Mouse (Mus musculus): ENCODE data around the gene Psma1. TPM values are rescaled to one million over a fixed set of nuclear protein-coding genes. Genes with fewer than 3 reads are reported as not detected.

Psma1 gene
- 1.9 and 4.9 TPM in 2 replicates for polyA plus RNA-seq (2012; ENCODE audit: insufficient read depth, low replicate concordance)

- TF ChIP-seq FLI1 (IDR thresholded peaks at IDR 0.05; ENCODE audit: low read length) (no peak), GATA1 (IDR thresholded peaks at IDR 0.05; ENCODE audit: borderline replicate concordance, low read length) (no peak)
- Histone ChIP-seq H3K27me3 (replicated peaks) (no peaks in the 10 kb centered on the region), H3K36me3 (replicated peaks; ENCODE audit: low read length) (peaks cover 32% of the 10 kb centered on the region), H3K9me3 (no peaks in the 10 kb centered on the region), H3K4me3 (replicated peaks) (peak within 1 kb of the TSS; percentile 99), H3K4me1 (peaks cover 30% of the 10 kb centered on the region)
Measured at GRCm38 (mm10) chr7:114276005-114276752, at the start of gene Psma1. Gene Psma1, minus strand, starts transcription at chr7:114276118.

DNA sequence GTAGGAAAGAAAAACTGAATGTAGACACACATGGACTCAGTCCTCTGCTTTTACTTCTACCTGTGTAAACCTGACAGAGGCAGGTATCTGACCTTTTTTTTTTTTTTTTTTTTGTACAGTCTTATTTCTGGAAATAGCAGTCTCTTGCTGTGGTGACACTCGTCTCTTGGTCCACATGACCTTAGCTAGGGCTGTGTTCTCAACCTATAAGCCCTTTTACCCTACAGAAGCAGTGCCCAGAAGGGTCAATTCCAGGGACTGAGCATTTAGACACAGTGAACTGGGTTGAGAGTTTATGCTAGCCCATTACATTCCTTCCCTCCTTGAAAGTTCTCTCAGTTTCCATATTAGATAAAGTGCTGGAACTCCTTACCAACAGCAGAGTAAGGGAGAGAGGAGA lies 47.6 kb upstream of the Psma1 start:
- H3K4me3 ChIP-seq (replicated peaks) = no peak overlapping the region
- H3K36me3 ChIP-seq (replicated peaks; ENCODE audit: low read length) = no peaks in the 10 kb centered on the region
- TF ChIP-seq GATA1 (IDR thresholded peaks at IDR 0.05; ENCODE audit: borderline replicate concordance, low read length) = no peak
- no peak for TF ChIP-seq FLI1 (IDR thresholded peaks at IDR 0.05; ENCODE audit: low read length)
- H3K4me1 ChIP-seq = peaks cover 31% of the 10 kb centered on the region
- H3K27me3 ChIP-seq (replicated peaks) = no peaks in the 10 kb centered on the region
- no peaks in the 10 kb centered on the region for H3K9me3 ChIP-seq

DNA sequence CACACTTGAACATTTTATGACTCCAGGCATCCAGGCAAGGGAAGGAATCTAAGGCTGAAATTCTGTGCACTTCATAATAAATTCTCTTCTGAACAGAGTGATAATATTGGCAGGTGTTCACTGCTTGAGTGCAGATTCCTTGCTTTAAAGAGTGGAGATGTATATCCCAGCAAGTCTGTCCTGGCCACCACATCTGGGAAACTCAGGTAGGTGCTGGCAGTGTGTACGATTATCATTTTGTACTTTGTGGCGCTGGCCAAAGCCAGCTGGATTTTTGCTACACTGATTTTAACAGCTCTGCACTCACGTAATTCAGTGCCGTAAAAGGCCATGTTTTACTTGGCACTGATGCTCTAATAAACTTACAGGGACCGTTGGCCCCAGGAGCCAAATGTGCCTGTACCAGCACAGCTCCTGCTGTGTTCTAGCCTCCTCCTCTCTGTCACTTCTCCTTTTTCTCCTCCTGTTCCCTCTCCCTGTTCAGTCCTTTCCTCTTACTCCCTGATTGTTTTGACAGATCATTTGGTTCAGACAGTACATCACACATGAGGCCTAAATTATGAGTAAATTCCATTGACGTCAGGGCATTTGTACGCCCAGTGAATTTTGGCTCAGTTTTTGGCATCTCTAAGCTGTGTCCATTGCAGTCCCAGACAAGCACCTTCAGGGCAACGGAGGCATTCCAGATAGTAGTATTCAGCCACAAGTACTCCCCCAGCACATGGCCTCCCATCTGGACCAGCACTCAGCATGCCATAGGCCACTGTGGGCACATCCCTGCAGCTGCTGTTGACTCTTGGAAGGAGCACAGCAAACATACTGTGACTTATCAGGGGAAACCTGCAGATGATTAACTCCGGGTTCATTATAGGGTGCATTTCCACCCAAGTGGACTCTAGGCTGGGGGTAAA lies 46.9 kb upstream of the Psma1 start:
- peak overlapping the region; percentile 33 for H3K4me3 ChIP-seq (replicated peaks)
- no peaks in the 10 kb centered on the region for H3K27me3 ChIP-seq (replicated peaks)
- H3K4me1 ChIP-seq = peaks cover 38% of the 10 kb centered on the region
- TF ChIP-seq FLI1 (IDR thresholded peaks at IDR 0.05; ENCODE audit: low read length) (no peak), GATA1 (IDR thresholded peaks at IDR 0.05; ENCODE audit: borderline replicate concordance, low read length) (no peak)
- H3K9me3 ChIP-seq = no peaks in the 10 kb centered on the region
- H3K36me3 ChIP-seq (replicated peaks; ENCODE audit: low read length) = no peaks in the 10 kb centered on the region

GRCm38 (mm10) chr7:114321694-114322372 lies 45.9 kb upstream of the Psma1 start:
- TF ChIP-seq FLI1 (IDR thresholded peaks at IDR 0.05; ENCODE audit: low read length) (no peak), GATA1 (IDR thresholded peaks at IDR 0.05; ENCODE audit: borderline replicate concordance, low read length) (no peak)
- no peaks in the 10 kb centered on the region for H3K27me3 ChIP-seq (replicated peaks)
- H3K4me1 ChIP-seq = peaks cover 48% of the 10 kb centered on the region
- H3K4me3 ChIP-seq (replicated peaks) = no peak overlapping the region
- H3K9me3 ChIP-seq = no peaks in the 10 kb centered on the region
- H3K36me3 ChIP-seq (replicated peaks; ENCODE audit: low read length) = no peaks in the 10 kb centered on the region

- peaks cover 63% of the 10 kb centered on the region for H3K4me1 ChIP-seq
- H3K4me3 ChIP-seq (replicated peaks) = peak overlapping the region; percentile 65
- TF ChIP-seq FLI1 (IDR thresholded peaks at IDR 0.05; ENCODE audit: low read length) (no peak), GATA1 (IDR thresholded peaks at IDR 0.05; ENCODE audit: borderline replicate concordance, low read length) (no peak)
- H3K9me3 ChIP-seq = no peaks in the 10 kb centered on the region
- H3K27me3 ChIP-seq (replicated peaks) = no peaks in the 10 kb centered on the region
- no peaks in the 10 kb centered on the region for H3K36me3 ChIP-seq (replicated peaks; ENCODE audit: low read length)
Measured at GRCm38 (mm10) chr7:114317896-114318295, 42.0 kb upstream of the Psma1 start.

DNA sequence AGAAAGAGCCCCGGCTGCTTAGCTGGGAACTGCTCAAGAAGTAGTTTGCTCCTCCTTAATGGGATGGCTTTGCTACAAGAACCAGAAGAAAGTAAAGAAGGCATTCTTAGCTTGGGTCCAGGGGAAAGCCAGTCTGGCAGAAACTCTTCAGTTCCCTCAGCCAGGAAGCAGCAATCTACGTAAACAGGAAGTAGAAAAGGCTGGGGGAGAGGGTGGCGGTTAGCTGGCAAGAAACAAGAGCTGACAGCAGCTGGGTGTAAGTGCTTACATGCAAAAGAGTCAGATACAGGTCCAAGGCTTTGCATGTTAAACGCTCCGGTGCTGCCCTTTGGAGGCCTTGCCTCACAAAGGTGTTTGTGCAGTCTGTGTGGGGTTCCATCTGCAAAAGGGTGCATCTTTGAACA lies 41.5 kb upstream of the Psma1 start:
- H3K36me3 ChIP-seq (replicated peaks; ENCODE audit: low read length) = no peaks in the 10 kb centered on the region
- TF ChIP-seq FLI1 (IDR thresholded peaks at IDR 0.05; ENCODE audit: low read length) (0 out of 2 replicates have a peak, but pooled peaks have one; percentile 39), GATA1 (IDR thresholded peaks at IDR 0.05; ENCODE audit: borderline replicate concordance, low read length) (no peak)
- H3K4me1 ChIP-seq = peaks cover 63% of the 10 kb centered on the region
- H3K9me3 ChIP-seq = no peaks in the 10 kb centered on the region
- H3K27me3 ChIP-seq (replicated peaks) = no peaks in the 10 kb centered on the region
- H3K4me3 ChIP-seq (replicated peaks) = peak overlapping the region; percentile 82

- TF ChIP-seq GATA1 (IDR thresholded peaks at IDR 0.05; ENCODE audit: borderline replicate concordance, low read length) (no peak), FLI1 (IDR thresholded peaks at IDR 0.05; ENCODE audit: low read length) (no peak)
- Histone ChIP-seq H3K4me1 (peaks cover 68% of the 10 kb centered on the region), H3K4me3 (replicated peaks) (peak overlapping the region; percentile 40), H3K27me3 (replicated peaks) (no peaks in the 10 kb centered on the region), H3K36me3 (replicated peaks; ENCODE audit: low read length) (no peaks in the 10 kb centered on the region), H3K9me3 (no peaks in the 10 kb centered on the region)
Measured at GRCm38 (mm10) chr7:114316361-114316871, 40.5 kb upstream of the Psma1 start.

GRCm38 (mm10) chr7:114311209-114311608 lies 35.3 kb upstream of the Psma1 start:
- no peaks in the 10 kb centered on the region for H3K27me3 ChIP-seq (replicated peaks)
- H3K4me1 ChIP-seq = peaks cover 68% of the 10 kb centered on the region
- peak overlapping the region; percentile 53 for H3K4me3 ChIP-seq (replicated peaks)
- TF ChIP-seq GATA1 (IDR thresholded peaks at IDR 0.05; ENCODE audit: borderline replicate concordance, low read length) (no peak), FLI1 (IDR thresholded peaks at IDR 0.05; ENCODE audit: low read length) (no peak)
- H3K9me3 ChIP-seq = no peaks in the 10 kb centered on the region
- no peaks in the 10 kb centered on the region for H3K36me3 ChIP-seq (replicated peaks; ENCODE audit: low read length)

DNA sequence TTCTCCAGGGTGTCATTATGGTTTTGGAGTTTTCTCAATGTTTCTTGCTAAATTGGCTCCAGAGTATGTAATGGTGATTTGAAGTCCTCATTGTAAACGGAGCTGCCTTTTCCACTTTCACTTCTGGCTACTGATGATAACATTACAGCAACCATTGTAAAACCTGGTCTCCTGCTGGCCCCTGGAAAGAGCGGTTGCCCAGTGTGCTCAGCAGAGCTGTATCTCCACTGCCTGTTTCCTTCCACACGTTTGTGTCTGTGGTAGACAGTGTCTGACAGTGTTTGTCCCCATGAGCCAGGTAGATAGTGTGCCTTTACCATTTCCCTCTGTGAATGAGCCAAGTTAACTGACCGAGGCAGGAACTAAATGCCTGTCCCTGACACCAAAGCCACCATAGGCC lies 33.1 kb upstream of the Psma1 start:
- no peaks in the 10 kb centered on the region for H3K27me3 ChIP-seq (replicated peaks)
- H3K36me3 ChIP-seq (replicated peaks; ENCODE audit: low read length) = no peaks in the 10 kb centered on the region
- H3K9me3 ChIP-seq = no peaks in the 10 kb centered on the region
- peaks cover 62% of the 10 kb centered on the region for H3K4me1 ChIP-seq
- peak overlapping the region; percentile 79 for H3K4me3 ChIP-seq (replicated peaks)
- TF ChIP-seq FLI1 (IDR thresholded peaks at IDR 0.05; ENCODE audit: low read length) (no peak), GATA1 (IDR thresholded peaks at IDR 0.05; ENCODE audit: borderline replicate concordance, low read length) (no peak)

All from megakaryocyte, embryonic 14.5 days (primary cell).